9 mouse cellular contexts compared by ENCODE assay signal in the genomic region with DNA sequence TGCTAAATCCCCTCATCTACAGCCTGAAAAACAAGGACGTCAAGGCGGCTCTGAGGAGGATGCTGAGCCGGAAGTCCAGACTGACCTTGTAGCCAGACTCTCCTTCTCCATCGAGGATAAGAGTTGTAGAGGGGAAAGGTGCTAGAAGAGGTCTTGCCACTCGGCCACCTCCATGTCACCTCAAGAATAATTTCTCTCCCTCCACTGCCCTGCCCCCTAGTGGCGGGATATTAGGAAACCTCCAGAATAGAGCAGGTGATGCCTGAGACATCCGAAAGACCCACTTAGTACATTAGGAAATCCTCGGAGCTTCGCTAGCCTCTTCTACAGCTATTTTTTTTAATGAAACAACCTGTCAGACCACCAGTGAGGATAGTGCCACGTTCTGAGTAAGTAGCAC. TPM values are rescaled to one million over a fixed set of nuclear protein-coding genes. Genes with fewer than 3 reads are reported as not detected.
A peak's percentile ranks its signal among the peaks of the same experiment; 100 is the strongest.
DNase-seq lines count a peak whose midpoint lies in the region; ATAC-seq lines count a peak whose summit lies in the region.
"Had no signal": no experiment of that assay in that cellular context is flagged by ENCODE, and none has a peak within 500 bp of the region (broad histone marks: within the 10 kb centered on the region; RNA-seq: fewer than 3 reads in every experiment).

No protein-coding gene starts in this region.

- H3K36me3 ChIP-seq in forebrain, embryonic 10.5 days (replicated peaks): no peaks in the 10 kb centered on the region
- no peaks in the 10 kb centered on the region for H3K36me3 ChIP-seq in forebrain, embryonic 13.5 days (ENCODE audit: poor library complexity, severe bottlenecking)
- H3K36me3 ChIP-seq in midbrain, embryonic 10.5 days: no peaks in the 10 kb centered on the region
- H3K36me3 ChIP-seq in midbrain, embryonic 11.5 days (ENCODE audit: control insufficient read depth, insufficient read depth, low read length): no peaks in the 10 kb centered on the region

- H3K9me3 ChIP-seq in forebrain, embryonic 10.5 days: no peaks in the 10 kb centered on the region
- no peaks in the 10 kb centered on the region for H3K9me3 ChIP-seq in forebrain, embryonic 13.5 days (replicated peaks)
- no peaks in the 10 kb centered on the region for H3K9me3 ChIP-seq in midbrain, embryonic 10.5 days (replicated peaks)
- no peaks in the 10 kb centered on the region for H3K9me3 ChIP-seq in midbrain, embryonic 11.5 days (ENCODE audit: control insufficient read depth, low read length)

- H3K9ac ChIP-seq in forebrain, embryonic 13.5 days: no peak overlapping the region
- no peak overlapping the region for H3K9ac ChIP-seq in midbrain, embryonic 11.5 days (ENCODE audit: low read length)

- H3K27me3 ChIP-seq in forebrain, embryonic 10.5 days (ENCODE audit: poor library complexity, severe bottlenecking): no peaks in the 10 kb centered on the region
- H3K27me3 ChIP-seq in forebrain, embryonic 13.5 days: no peaks in the 10 kb centered on the region
- H3K27me3 ChIP-seq in midbrain, embryonic 10.5 days (ENCODE audit: low read depth, poor library complexity, severe bottlenecking): no peaks in the 10 kb centered on the region
- H3K27me3 ChIP-seq in midbrain, embryonic 11.5 days (ENCODE audit: control insufficient read depth, insufficient read depth, low read length): no peaks in the 10 kb centered on the region

- WGBS in forebrain, embryonic 10.5 days: 59% methylated on average over 10 of the region's 10 CpGs
- 58% methylated on average over 10 of the region's 10 CpGs for WGBS in forebrain, embryonic 13.5 days
- WGBS in midbrain, embryonic 10.5 days: 53% methylated on average over 10 of the region's 10 CpGs
- WGBS in midbrain, embryonic 11.5 days: 56% methylated on average over 10 of the region's 10 CpGs

- H3K27ac ChIP-seq in forebrain, embryonic 10.5 days: no peak overlapping the region
- no peak overlapping the region for H3K27ac ChIP-seq in forebrain, embryonic 13.5 days
- H3K27ac ChIP-seq in midbrain, embryonic 10.5 days (replicated peaks): no peak overlapping the region
- H3K27ac ChIP-seq in midbrain, embryonic 11.5 days (ENCODE audit: low read depth, low read length): no peak overlapping the region

- H3K4me3 ChIP-seq in forebrain, embryonic 10.5 days: no peak overlapping the region
- H3K4me3 ChIP-seq in forebrain, embryonic 13.5 days: no peak overlapping the region
- no peak overlapping the region for H3K4me3 ChIP-seq in midbrain, embryonic 10.5 days
- H3K4me3 ChIP-seq in midbrain, embryonic 11.5 days (ENCODE audit: low read depth, low read length): no peak overlapping the region

- no peak overlapping the region for H3K4me2 ChIP-seq in forebrain, embryonic 13.5 days
- H3K4me2 ChIP-seq in midbrain, embryonic 11.5 days: no peak overlapping the region

- peak; percentile 21 for DNase-seq in forebrain, embryonic 10.5 days (ENCODE audit: extremely low spot score, low spot score)
- peak; percentile 41 for DNase-seq in midbrain, embryonic 10.5 days (ENCODE audit: low spot score)
- DNase-seq in midbrain, embryonic 11.5 days (ENCODE audit: low spot score, missing footprints): no peak
- peak; percentile 78 for DNase-seq in adrenal gland, postnatal 14 days
- DNase-seq in embryo, embryonic 9.5 days (ENCODE audit: extremely low spot score): peak; percentile 31
- DNase-seq in lung, adult 18-20 months: peak; percentile 22 to 42
- peak; percentile 24 to 57 for DNase-seq in spleen, postnatal 36 days (ENCODE audit: low spot score in 2 of 2)

- no peaks in the 10 kb centered on the region for H3K4me1 ChIP-seq in forebrain, embryonic 10.5 days
- H3K4me1 ChIP-seq in forebrain, embryonic 13.5 days: no peaks in the 10 kb centered on the region; the same call in 1 of the 2 replicates
- H3K4me1 ChIP-seq in midbrain, embryonic 10.5 days: no peaks in the 10 kb centered on the region
- no peaks in the 10 kb centered on the region for H3K4me1 ChIP-seq in midbrain, embryonic 11.5 days (ENCODE audit: control insufficient read depth, insufficient read depth, low read length)

- no peak for ATAC-seq in forebrain, embryonic 13.5 days
- no peak for ATAC-seq in midbrain, embryonic 11.5 days (ENCODE audit: low FRiP score)

RNA-seq across cellular contexts. Expression of gene OR5BS1P, which starts 5.7 kb away (rescaled TPM):
- not detected in 2 replicates for polyA plus RNA-seq in forebrain, embryonic 10.5 days (2016; fragmentation: Nextera tagmentation; extraction: Ambion mirVana)
- polyA plus RNA-seq in forebrain, embryonic 13.5 days (2015; fragmentation: Nextera tagmentation; extraction: Ambion mirVana): not detected in 2 replicates
- polyA plus RNA-seq in midbrain, embryonic 10.5 days (2016; fragmentation: Nextera tagmentation; extraction: Ambion mirVana): not detected in 2 replicates
- not detected in 2 replicates for polyA plus RNA-seq in midbrain, embryonic 11.5 days (2014; fragmentation: Nextera tagmentation; extraction: Ambion mirVana)
- total RNA-seq in adrenal gland, postnatal 14 days (2021): not detected in 2 replicates
- polyA plus RNA-seq: lung, embryonic 16.5 days had no signal

RNA-seq across cellular contexts. Expression of gene Lalba, which starts 7.1 kb away (rescaled TPM):
- 0.49 TPM in 1 of 2 replicates, not detected in the other for polyA plus RNA-seq in forebrain, embryonic 10.5 days (2016; fragmentation: Nextera tagmentation; extraction: Ambion mirVana)
- not detected in 2 replicates for polyA plus RNA-seq in forebrain, embryonic 13.5 days (2015; fragmentation: Nextera tagmentation; extraction: Ambion mirVana)
- polyA plus RNA-seq in midbrain, embryonic 10.5 days (2016; fragmentation: Nextera tagmentation; extraction: Ambion mirVana): 0.47 TPM in 1 of 2 replicates, not detected in the other
- not detected in 2 replicates for polyA plus RNA-seq in midbrain, embryonic 11.5 days (2014; fragmentation: Nextera tagmentation; extraction: Ambion mirVana)
- total RNA-seq in adrenal gland, postnatal 14 days (2021): not detected in 2 replicates

RNA-seq across cellular contexts. Expression of gene Olfr279, which starts 16.8 kb away (rescaled TPM):
- not detected in 2 replicates for polyA plus RNA-seq in forebrain, embryonic 10.5 days (2016; fragmentation: Nextera tagmentation; extraction: Ambion mirVana)
- not detected in 2 replicates for polyA plus RNA-seq in forebrain, embryonic 13.5 days (2015; fragmentation: Nextera tagmentation; extraction: Ambion mirVana)
- polyA plus RNA-seq in midbrain, embryonic 10.5 days (2016; fragmentation: Nextera tagmentation; extraction: Ambion mirVana): not detected in 2 replicates
- polyA plus RNA-seq in midbrain, embryonic 11.5 days (2014; fragmentation: Nextera tagmentation; extraction: Ambion mirVana): not detected in 2 replicates
- not detected in 2 replicates for total RNA-seq in adrenal gland, postnatal 14 days (2021)
- polyA plus RNA-seq: lung, embryonic 16.5 days had no signal

RNA-seq across cellular contexts. Expression of gene Olfr281, which starts 23.0 kb away (rescaled TPM):
- not detected in 2 replicates for polyA plus RNA-seq in forebrain, embryonic 10.5 days (2016; fragmentation: Nextera tagmentation; extraction: Ambion mirVana)
- not detected in 2 replicates for polyA plus RNA-seq in forebrain, embryonic 13.5 days (2015; fragmentation: Nextera tagmentation; extraction: Ambion mirVana)
- polyA plus RNA-seq in midbrain, embryonic 10.5 days (2016; fragmentation: Nextera tagmentation; extraction: Ambion mirVana): not detected in 2 replicates
- not detected in 2 replicates for polyA plus RNA-seq in midbrain, embryonic 11.5 days (2014; fragmentation: Nextera tagmentation; extraction: Ambion mirVana)
- not detected in 2 replicates for total RNA-seq in adrenal gland, postnatal 14 days (2021)
- polyA plus RNA-seq: lung, embryonic 16.5 days had no signal

RNA-seq across cellular contexts. Expression of gene Olfr282, which starts 44.4 kb away (rescaled TPM):
- polyA plus RNA-seq in forebrain, embryonic 10.5 days (2016; fragmentation: Nextera tagmentation; extraction: Ambion mirVana): not detected in 2 replicates
- not detected in 2 replicates for polyA plus RNA-seq in forebrain, embryonic 13.5 days (2015; fragmentation: Nextera tagmentation; extraction: Ambion mirVana)
- polyA plus RNA-seq in midbrain, embryonic 10.5 days (2016; fragmentation: Nextera tagmentation; extraction: Ambion mirVana): not detected in 2 replicates
- not detected in 2 replicates for polyA plus RNA-seq in midbrain, embryonic 11.5 days (2014; fragmentation: Nextera tagmentation; extraction: Ambion mirVana)
- total RNA-seq in adrenal gland, postnatal 14 days (2021): not detected in 2 replicates
- polyA plus RNA-seq: lung, embryonic 16.5 days had no signal
